Mouse (Mus musculus) left cerebral cortex, postnatal 14 days (tissue): ENCODE data around the gene Plin4. TPM values are rescaled to one million over a fixed set of nuclear protein-coding genes. Genes with fewer than 3 reads are reported as not detected.
"Not testable (repeated sequence)": the region's sequence is repeated elsewhere in the genome, so short reads cannot be mapped to it uniquely, and the experiment has no call there.

Experiments used
- DNase-seq, 2 experiments: peaks; one replicate each; pipeline ENCODE4 v3.0.0; 2021 to 2022; ENCODE audit warnings: low spot score in 2 of 2, mixed read lengths in 1 of 2
- intact Hi-C: fragments of 180-260 bp; cut with DNase I; formaldehyde crosslinking; loops from one replicate; pipeline ENCODE4 v1.15.1; 2025
- total RNA-seq, 2 experiments: library from RNA; stranded (reverse); gene quantifications; 2 replicates each; pipeline ENCODE4 v1.2.3; 2021

The Plin4 gene
- total RNA-seq, 2 experiments from 2014 or later: 0.36 to 1.1 TPM

DNA sequence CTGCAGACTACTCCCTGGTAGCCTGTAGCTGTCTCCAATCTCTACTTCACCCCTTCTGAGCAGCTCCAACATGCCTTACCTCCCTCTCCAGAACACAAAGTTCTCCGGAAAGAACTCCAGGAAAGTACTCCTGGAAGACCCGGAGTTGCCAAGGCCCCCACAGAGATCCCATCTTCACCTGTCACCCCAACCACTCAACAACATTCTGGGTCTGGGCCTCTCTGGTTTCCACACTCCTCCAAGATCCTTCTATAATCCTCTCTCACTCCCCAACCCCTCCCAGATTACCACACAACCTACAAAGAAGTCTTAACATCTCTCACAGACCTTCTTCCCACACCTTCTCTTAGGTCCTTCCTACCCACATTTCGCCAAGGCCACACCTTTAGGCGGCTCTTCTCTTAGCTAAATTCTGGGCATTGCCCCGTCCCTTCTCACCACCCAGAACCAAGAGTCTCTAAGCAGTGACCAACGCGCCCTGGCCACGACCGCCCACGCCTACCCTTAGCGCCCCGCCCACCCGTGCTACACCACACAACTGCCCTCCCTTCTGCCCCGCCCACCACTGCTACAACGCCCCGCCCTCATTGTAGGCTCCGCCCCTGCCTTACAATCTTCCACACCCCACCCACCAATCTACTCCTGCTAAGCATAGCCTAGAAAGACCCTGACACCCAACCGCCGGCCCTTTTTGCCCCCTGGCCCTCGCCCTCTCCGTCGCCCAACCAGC lies 35.3 kb downstream of the Plin4 start:
- intact Hi-C loops: no loop called here
- DNase-seq: peak; percentile 62 to 76

DNA sequence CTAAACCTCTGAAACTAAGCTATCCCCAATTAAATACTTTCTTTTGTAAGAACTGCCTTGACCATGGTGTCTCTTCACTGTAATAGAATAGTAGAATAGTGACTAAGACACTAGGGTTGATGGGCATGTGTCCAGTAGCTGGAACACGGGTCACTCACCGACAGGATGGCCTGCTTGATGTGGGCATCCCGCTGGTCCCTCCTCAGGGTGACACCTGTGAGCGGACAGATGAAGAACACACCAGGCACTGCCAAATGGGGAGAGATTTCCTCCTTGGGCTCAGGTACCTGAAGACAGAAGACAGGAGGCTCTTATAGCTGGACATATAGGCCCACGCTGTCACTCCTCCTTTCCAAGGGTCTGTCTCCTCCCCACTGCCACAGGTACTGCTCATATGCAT lies 37.4 kb downstream of the Plin4 start:
- no peak for DNase-seq
- intact Hi-C loops: no loop called here

DNA sequence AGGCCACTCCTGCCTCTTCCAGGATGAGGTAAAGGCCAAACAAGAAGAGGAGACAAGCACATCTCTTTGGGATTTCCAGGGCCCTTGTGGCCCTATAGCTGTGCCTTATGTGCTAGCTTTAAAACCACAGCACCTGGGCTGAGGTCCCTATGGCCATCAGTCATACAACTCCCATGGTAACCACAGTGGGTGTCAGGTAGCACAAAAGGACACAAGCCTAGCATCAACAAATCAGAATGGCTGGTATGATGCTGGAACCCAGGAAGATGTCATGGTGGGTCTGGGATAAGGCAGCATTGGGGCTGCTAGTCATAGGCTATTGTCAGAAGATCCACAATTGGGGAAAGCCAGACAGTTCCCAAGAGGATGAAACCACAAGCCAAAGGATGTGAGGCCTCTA lies 38.5 kb downstream of the Plin4 start:
- intact Hi-C loops: no loop called here
- DNase-seq: no peak

DNA sequence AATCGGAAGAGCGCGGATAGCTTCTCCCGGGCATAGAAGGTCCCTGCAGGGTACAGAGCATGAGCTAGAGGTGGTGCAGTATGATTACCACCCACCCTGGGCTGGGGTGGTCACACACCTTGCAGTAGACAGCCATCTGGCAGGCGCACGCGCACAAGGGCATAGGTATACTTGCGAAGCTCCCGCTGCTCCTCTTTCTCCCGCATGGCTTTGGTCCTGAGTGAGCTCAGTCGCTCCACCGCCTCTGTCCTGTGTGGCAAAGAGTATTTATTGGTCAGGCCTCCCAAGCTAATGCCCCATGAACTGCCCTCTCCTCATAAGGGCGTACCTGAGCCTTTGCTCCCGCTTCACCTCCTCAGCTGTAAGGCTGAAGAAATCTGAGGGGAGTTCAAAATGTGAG lies 40.5 kb downstream of the Plin4 start:
- DNase-seq: no peak
- intact Hi-C loops: no loop called here

DNA sequence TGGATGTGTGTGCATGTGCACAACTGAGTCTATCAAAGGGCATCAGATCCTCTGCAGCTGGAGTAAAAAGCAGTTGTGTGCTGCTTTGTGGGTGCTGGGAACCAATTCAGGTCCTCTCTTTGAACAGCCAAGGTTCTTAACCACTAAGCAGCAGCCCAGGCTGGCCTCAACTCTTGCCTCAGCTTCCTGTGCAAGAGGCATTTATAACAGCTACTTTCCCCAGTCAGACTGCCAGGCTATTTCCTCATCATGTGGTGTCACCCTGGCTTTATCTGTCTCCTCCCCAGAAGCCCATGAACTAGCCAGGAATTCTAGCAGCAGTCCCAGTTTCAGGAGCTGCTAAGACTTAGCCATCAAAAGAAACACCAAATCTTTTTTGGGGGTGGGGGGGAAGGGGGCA lies 43.2 kb downstream of the Plin4 start:
- intact Hi-C loops: no loop called here
- DNase-seq: no peak

DNA sequence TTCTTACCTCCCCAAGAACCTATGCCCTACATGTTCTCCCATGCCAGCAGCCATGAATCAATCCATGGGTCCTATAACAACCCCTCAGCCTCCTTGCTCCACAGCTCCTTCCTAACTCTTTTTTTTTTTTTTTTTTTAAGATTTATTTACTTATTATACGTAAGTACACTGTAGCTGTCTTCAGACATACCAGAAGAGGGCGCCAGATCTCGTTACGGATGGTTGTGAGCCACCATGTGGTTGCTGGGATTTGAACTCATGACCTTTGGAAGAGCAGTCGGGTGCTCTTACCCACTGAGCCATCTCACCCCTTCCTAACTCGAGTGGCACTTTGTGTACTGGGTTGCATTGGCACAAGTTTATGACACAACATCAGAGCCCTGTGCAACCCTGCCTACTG lies 43.9 kb downstream of the Plin4 start:
- DNase-seq, intact Hi-C loops: not testable (repeated sequence)

DNA sequence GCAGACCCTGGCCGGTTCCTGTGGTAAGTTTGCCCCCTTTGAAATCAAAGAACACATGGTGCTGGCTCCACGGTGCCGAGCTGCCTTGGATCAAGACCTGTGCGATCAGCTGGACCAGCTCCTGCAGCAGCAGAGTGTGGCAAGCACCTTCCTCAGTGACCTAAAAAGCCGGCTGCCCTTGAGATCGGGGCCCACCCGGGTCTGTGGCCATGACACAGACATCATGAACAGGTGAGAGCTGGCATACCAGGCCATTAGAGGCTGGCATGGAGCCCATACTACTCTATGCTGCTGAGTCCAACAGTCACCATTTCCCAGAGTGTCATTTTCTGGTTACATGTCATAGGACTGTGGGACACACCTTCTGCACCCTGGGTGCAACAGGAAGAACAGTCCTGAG lies 47.5 kb downstream of the Plin4 start:
- DNase-seq: no peak
- intact Hi-C loops: no loop called here

DNA sequence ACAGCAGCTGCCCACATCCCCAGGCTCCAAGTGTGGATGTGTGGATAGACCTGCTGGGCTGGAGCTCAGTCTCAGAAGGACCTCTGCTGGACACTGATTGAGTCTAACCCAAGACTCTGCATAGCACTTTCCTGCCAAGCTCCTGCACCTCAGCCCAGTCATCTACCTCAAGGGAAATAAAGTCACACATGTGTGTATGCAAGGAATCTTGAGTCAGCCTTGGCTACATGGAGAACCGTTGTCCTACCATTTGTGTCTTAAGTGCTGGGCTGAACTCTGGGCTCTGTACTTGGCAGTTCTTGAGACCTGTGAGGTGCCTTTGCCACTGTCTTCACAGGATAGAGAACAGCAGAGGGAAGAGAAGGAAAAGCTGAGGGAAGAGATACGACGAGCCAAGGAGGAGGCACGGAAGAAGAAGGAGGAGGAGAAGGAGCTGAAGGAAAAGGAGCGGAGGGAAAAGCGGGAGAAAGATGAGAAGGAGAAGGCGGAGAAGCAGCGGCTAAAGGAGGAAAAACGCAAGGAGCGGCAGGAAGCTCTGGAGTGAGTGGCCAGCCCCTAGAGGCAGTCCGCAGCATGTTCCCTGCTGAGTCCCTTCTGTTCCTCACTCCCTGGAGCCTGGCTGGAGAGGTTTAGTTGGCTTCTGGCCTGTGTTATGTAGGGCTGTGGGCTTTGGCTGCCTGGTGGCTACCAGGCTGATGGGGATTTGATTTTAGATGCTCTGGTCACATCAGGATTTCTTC lies 52.1 kb downstream of the Plin4 start:
- no peak for DNase-seq
- intact Hi-C loops: no loop called here

DNA sequence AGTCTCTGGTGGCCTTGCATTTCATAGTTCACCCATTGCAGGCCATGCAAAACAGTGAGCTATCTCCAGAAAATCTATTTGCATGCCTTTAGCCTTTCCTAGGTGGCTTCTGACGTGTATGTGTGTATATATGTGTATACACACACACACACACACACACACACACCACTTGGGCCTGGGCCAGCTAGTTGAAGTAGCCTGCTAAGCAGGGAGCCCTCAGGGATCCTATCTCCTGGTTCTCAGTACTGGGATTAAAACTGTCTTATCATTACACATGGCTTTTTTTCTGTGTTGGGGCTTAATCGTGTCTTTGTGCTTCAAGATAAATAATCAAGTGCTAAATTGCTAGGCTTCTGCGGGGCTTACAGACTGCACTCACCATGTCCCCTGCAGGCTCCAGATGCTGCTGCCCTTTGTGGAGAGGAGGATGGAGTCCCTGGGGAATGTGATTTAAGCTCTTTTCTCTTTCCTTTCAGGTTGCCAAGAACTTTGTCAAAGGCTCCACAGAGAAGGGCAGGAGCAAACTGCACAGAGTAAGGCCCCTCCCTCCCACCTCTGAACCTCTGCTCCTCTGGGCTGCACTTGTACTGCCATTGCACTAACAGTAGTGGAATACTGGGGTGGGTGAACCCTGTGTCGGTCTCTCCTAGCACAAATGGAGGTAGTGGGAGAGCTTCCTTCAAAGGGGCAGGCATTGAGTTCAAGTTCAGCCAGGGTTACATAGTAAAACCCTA lies 53.5 kb downstream of the Plin4 start:
- intact Hi-C loops: no loop called here
- no peak for DNase-seq

DNA sequence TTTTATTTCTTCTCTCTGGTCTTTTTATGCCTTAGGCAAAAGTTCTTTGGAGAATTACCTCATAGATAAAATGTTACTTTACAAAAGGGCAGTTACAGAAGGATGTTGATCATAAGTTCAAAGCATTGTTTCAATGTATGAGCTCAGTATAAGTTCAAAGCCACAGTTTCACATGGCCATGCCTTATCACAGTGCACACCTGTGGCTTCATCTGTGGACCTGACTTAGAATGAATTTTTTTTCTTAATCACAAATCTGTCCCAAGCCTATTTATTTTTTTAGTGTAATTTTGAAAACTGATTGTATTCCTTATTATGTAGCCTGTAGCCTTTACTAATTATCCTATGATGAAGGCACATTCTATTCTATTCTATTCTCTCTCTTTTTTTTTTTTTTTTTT lies 54.7 kb downstream of the Plin4 start:
- intact Hi-C loops: no loop called here
- DNase-seq: no peak

DNA sequence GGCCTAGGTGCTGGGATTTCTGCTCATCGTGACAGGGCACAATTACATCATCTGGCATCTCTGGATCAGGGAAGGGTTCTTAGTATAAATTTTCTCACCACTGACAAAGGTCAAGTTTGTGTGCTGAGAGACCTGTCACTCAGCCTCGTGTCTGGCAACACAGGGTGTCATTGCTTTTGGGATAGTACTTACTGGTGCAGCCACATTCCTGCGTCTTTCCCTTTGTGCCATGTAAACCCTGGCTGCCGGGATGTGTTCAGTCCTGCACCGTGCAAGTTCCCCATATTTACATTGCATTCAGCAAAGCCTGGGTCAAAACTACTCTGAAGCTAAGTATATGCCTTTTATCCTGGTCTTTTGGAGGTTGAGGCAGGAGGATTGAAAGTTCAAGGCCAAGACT lies 58.2 kb downstream of the Plin4 start:
- DNase-seq: no peak

More for the DNA sequence above, 58.2 kb downstream of the Plin4 start:
- intact Hi-C loops: no loop called here

Other genes with a start within 250 kb of the Plin4 start
- 1 to 10 TPM; 6.7 to 9.1 TPM for gene Zfp119a, start 230.9 kb downstream of the Plin4 start, total RNA-seq
- gene Zfp959, start 217.7 kb downstream of the Plin4 start, total RNA-seq: 1 to 10 TPM; 6.1 TPM
- gene Zfp119b, start 160.3 kb downstream of the Plin4 start, total RNA-seq: 1 to 10 TPM; 2.9 to 3.6 TPM
- 1 to 10 TPM; 2.0 to 3.3 TPM for gene Ebi3, start 157.2 kb downstream of the Plin4 start, total RNA-seq
- 10 to 100 TPM; 14.2 to 15.0 TPM for gene Yju2, start 150.7 kb downstream of the Plin4 start, total RNA-seq
- gene Shd, start 139.3 kb downstream of the Plin4 start, total RNA-seq: 10 to 100 TPM; 34.3 to 39.5 TPM
- gene Fsd1, start 123.3 kb downstream of the Plin4 start, total RNA-seq: 10 to 100 TPM; 89.9 to 97.3 TPM
- 1 to 10 TPM; 4.4 to 4.7 TPM for gene Stap2, start 104.2 kb downstream of the Plin4 start, total RNA-seq
- 100 to 1,000 TPM; 102 to 120 TPM for gene Mpnd, start 104.1 kb downstream of the Plin4 start, total RNA-seq
- 10 to 100 TPM; 51.4 to 57.8 TPM for gene Sh3gl1, start 73.2 kb downstream of the Plin4 start, total RNA-seq
- gene Chaf1a, start 69.4 kb downstream of the Plin4 start, total RNA-seq: 1 to 10 TPM; 2.5 to 4.0 TPM
- gene Ubxn6, start 34.8 kb downstream of the Plin4 start, total RNA-seq: 10 to 100 TPM; 74.4 to 89.6 TPM
- gene Hdgfl2, start 30.2 kb downstream of the Plin4 start, total RNA-seq: 10 to 100 TPM; 97.6 to 97.9 TPM
- 1 to 10 TPM in 1 of 2 experiments, under 1 TPM in 1; 0.46 to 1.1 TPM for gene Plin5, start 7.8 kb upstream of the Plin4 start, total RNA-seq
- 1 to 10 TPM; 1.2 to 2.8 TPM for gene Lrg1, start 12.2 kb upstream of the Plin4 start, total RNA-seq
- 100 to 1,000 TPM; 135 to 144 TPM for gene Sema6b, start 30.5 kb upstream of the Plin4 start, total RNA-seq
- 1 to 10 TPM; 8.3 to 9.8 TPM for gene Tnfaip8l1, start 52.7 kb upstream of the Plin4 start, total RNA-seq
- 10 to 100 TPM; 47.2 to 48.0 TPM for gene Mydgf, start 74.1 kb upstream of the Plin4 start, total RNA-seq
- 10 to 100 TPM; 50.5 to 57.1 TPM for gene Dpp9, start 109.1 kb upstream of the Plin4 start, total RNA-seq
- gene Fem1a, start 147.0 kb upstream of the Plin4 start, total RNA-seq: 10 to 100 TPM; 39.1 to 41.0 TPM
- 1 to 10 TPM; 5.5 to 5.9 TPM for gene Ticam1, start 167.0 kb upstream of the Plin4 start, total RNA-seq
- gene Plin3, start 183.1 kb upstream of the Plin4 start, total RNA-seq: 1 to 10 TPM; 4.8 TPM
- not detected for gene Arrdc5, start 190.5 kb upstream of the Plin4 start, total RNA-seq
- 1 to 10 TPM; 2.1 to 2.8 TPM for gene Uhrf1, start 193.5 kb upstream of the Plin4 start, total RNA-seq
- 10 to 100 TPM; 75.0 to 87.7 TPM for gene Kdm4b, start 216.3 kb upstream of the Plin4 start, total RNA-seq